Mouse (Mus musculus) heart, embryonic 14.5 days (tissue): ENCODE measurements around the gene Prox1. TPM values are rescaled to one million over a fixed set of nuclear protein-coding genes. Genes with fewer than 3 reads are reported as not detected.

Experiments used
- ATAC-seq: fragments of 200-750 bp; cut with Nextera tagmentation; 2 replicates; pipeline ENCODE4 v1.8.0; 2017; ENCODE audit warnings: low read depth, moderate TSS enrichment; ENCODE audit not compliant: insufficient number of reproducible peaks, insufficient read depth, low FRiP score
- H3K27ac ChIP-seq, 2 experiments: fragments of 200-500 bp in 1 of 2; fragments of 300-500 bp in 1 of 2; sonication (generic) in 1 of 2; replicated peaks in 1 of 2; 2 replicates each; pipeline ENCODE4 v1.5.1; 2012 to 2014; ENCODE audit warnings: low read depth in 2 of 2, low read length in 2 of 2, control low read depth in 1 of 2, mild to moderate bottlenecking in 1 of 2, mixed read lengths in 1 of 2; ENCODE audit not compliant: control insufficient read depth in 1 of 2, insufficient read depth in 1 of 2
- H3K27me3 ChIP-seq: fragments of 300-500 bp; sonication (generic); 2 replicates; pipeline ENCODE4 v1.6.1; 2014; ENCODE audit warnings: mild to moderate bottlenecking, low read length, control low read depth; ENCODE audit not compliant: control insufficient read depth, insufficient read depth
- H3K36me3 ChIP-seq: fragments of 300-500 bp; sonication (generic); 2 replicates; pipeline ENCODE4 v1.6.1; 2014; ENCODE audit warnings: mild to moderate bottlenecking, control low read depth, low read length, mixed read lengths; ENCODE audit not compliant: control insufficient read depth, insufficient read depth
- H3K4me1 ChIP-seq, 2 experiments: fragments of 200-500 bp in 1 of 2; fragments of 300-500 bp in 1 of 2; sonication (generic) in 1 of 2; 2 replicates each; pipeline ENCODE4 v1.6.1; 2012 to 2014; ENCODE audit warnings: low read length in 2 of 2, control low read depth in 1 of 2, mixed read lengths in 1 of 2; ENCODE audit not compliant: control insufficient read depth in 2 of 2, insufficient read depth in 2 of 2
- H3K4me2 ChIP-seq: fragments of 300-500 bp; sonication (generic); 2 replicates; pipeline ENCODE4 v1.6.1; 2014; ENCODE audit warnings: mild to moderate bottlenecking, low read length
- H3K4me3 ChIP-seq, 2 experiments: fragments of 200-500 bp in 1 of 2; fragments of 300-500 bp in 1 of 2; sonication (generic) in 1 of 2; 2 replicates each; pipeline ENCODE4 v1.5.1; 2012 to 2014; ENCODE audit warnings: low read length in 2 of 2, mild to moderate bottlenecking in 2 of 2, control low read depth in 1 of 2, low read depth in 1 of 2, moderate library complexity in 1 of 2; ENCODE audit not compliant: control insufficient read depth in 1 of 2, insufficient read depth in 1 of 2
- H3K9ac ChIP-seq: fragments of 300-500 bp; sonication (generic); 2 replicates; pipeline ENCODE4 v1.6.1; 2014; ENCODE audit warnings: mild to moderate bottlenecking, low read length
- H3K9me3 ChIP-seq: fragments of 300-500 bp; sonication (generic); 2 replicates; pipeline ENCODE4 v1.6.1; 2016; ENCODE audit warnings: low read length, control low read depth; ENCODE audit not compliant: control insufficient read depth
- WGBS: fragments of 180-500 bp; shearing (Covaris S2); extraction: QIAGEN DNeasy Blood & Tissue Kit; methylation state at CpG from one replicate; pipeline ENCODE4 v1.1.7; 2014; 5-methylcytosine and 5-hydroxymethylcytosine counted together
- polyA plus RNA-seq: library from polyadenylated mRNA; unstranded; fragments of >200 nt; fragmentation: Nextera tagmentation; extraction: Ambion mirVana; gene quantifications from 2 replicates; pipeline ENCODE4 v1.2.1, GENCODE M21; 2014

Prox1 gene
- polyA plus RNA-seq, 1 experiment from 2014 or later: 21.0 TPM

DNA sequence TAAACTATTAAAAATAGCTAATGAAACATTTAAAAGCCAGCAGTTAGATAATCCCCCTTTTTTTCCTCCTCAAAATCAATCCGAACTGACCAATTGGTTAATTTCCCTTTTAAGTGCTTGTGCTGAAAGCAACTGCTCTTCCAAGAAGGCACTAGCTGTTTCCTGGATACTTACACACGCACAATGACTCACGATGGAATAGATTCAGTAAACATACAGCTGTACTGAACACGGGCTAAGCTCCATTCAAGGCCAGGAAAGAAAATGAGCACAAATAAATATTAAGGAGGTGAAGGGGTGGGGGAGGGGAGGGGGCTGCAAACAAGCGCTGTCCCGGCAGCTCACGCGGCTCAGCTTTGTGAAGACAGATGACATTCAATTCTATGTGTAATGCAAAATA is 14.8 kb downstream of the Prox1 start:
- WGBS: 52% methylated on average over 8 of the region's 8 CpGs
- no peak for ATAC-seq
- H3K27ac ChIP-seq: no peak overlapping the region
- H3K9me3 ChIP-seq: no peaks in the 10 kb centered on the region
- no peaks in the 10 kb centered on the region for H3K27me3 ChIP-seq
- no peak overlapping the region for H3K9ac ChIP-seq
- H3K4me2 ChIP-seq: no peak overlapping the region
- H3K4me3 ChIP-seq: no peak overlapping the region
- H3K4me1 ChIP-seq: no peaks in the 10 kb centered on the region
- H3K36me3 ChIP-seq: peaks cover 58% of the 10 kb centered on the region

DNA sequence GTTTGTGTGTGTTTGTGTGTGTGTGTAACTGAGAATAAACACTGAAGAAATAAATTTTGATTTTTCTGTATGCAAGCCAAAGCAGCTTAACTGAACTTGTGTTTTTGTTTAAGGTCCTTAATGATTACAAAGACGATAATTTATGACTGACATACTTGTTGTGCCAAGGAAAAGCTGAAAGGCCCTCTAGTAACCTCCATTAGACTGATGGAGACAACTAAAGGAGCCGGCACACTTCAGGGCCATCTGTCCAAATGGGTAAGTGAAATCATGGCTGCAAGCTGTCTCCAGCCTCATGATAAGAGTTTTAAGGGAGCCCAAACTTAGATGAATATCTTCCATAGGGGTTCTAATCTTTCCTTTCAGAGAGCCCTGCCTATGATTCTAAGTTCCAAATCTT is 15.5 kb downstream of the Prox1 start:
- 59% methylated on average over 2 of the region's 2 CpGs for WGBS

GRCm38 (mm10) chr1:190154292-190154691 is 16.2 kb downstream of the Prox1 start:
- Histone ChIP-seq H3K4me2 (no peak overlapping the region), H3K27me3 (no peaks in the 10 kb centered on the region), H3K27ac (no peak overlapping the region), H3K36me3 (peaks cover 49% of the 10 kb centered on the region), H3K9ac (no peak overlapping the region), H3K4me3 (no peak overlapping the region), H3K9me3 (no peaks in the 10 kb centered on the region), H3K4me1 (peaks cover 3 to 7% of the 10 kb centered on the region in 2 experiments)
- 32% methylated on average over 7 of the region's 7 CpGs for WGBS
- ATAC-seq: no peak

More for the DNA sequence above, 15.5 kb downstream of the Prox1 start:
- no peaks in the 10 kb centered on the region for H3K4me1 ChIP-seq
- no peak for ATAC-seq
- H3K9me3 ChIP-seq: no peaks in the 10 kb centered on the region
- peaks cover 56% of the 10 kb centered on the region for H3K36me3 ChIP-seq
- no peak overlapping the region for H3K4me3 ChIP-seq
- H3K27ac ChIP-seq: no peak overlapping the region
- no peak overlapping the region for H3K9ac ChIP-seq
- no peaks in the 10 kb centered on the region for H3K27me3 ChIP-seq
- no peak overlapping the region for H3K4me2 ChIP-seq

GRCm38 (mm10) chr1:190152603-190153002 is 17.9 kb downstream of the Prox1 start:
- H3K9ac ChIP-seq: no peak overlapping the region
- H3K4me2 ChIP-seq: no peak overlapping the region
- WGBS: 96% methylated on average over 6 of the region's 6 CpGs
- H3K4me3 ChIP-seq: no peak overlapping the region
- H3K36me3 ChIP-seq: peaks cover 35% of the 10 kb centered on the region
- H3K4me1 ChIP-seq: peaks cover 12 to 18% of the 10 kb centered on the region in 2 experiments
- no peaks in the 10 kb centered on the region for H3K27me3 ChIP-seq
- ATAC-seq: no peak
- H3K9me3 ChIP-seq: no peaks in the 10 kb centered on the region
- no peak overlapping the region for H3K27ac ChIP-seq

DNA sequence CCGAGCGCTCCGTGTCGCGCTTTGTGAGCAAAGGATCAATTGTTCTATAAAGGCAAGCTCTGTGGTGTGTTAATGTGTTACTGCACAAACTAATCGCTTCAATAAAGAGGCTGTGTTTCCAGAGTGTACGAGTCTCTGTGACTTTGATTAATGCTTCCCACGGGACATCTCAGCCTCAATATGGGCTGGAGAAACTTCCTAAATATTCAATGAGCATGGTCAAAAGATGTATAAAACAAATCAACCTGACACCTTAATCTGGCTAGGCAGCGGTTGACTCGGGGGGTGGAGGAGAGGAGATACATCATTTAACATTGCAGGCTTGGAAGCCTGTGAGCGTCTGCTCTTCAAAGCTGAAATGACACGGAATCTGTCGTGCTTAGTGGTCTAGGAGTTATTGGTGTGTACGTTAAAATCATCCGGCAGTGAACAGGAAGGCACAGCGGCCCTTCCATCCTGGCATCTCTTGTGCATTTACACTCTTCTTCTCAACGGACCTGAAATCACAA is 21.2 kb downstream of the Prox1 start:
- ATAC-seq: no peak
- 71% methylated on average over 17 of the region's 17 CpGs for WGBS
- peak overlapping the region; percentile 44; the same call in 1 of the 2 replicates for H3K9ac ChIP-seq
- no peak overlapping the region for H3K4me3 ChIP-seq
- H3K4me2 ChIP-seq: 0 out of 2 replicates have a peak overlapping the region, but pooled peaks have one; percentile 3
- peaks cover 14 to 37% of the 10 kb centered on the region in 2 experiments for H3K4me1 ChIP-seq
- no peaks in the 10 kb centered on the region for H3K9me3 ChIP-seq
- no peaks in the 10 kb centered on the region for H3K27me3 ChIP-seq
- H3K27ac ChIP-seq: peak overlapping the region; percentile 42 to 62
- peaks cover 40% of the 10 kb centered on the region for H3K36me3 ChIP-seq

DNA sequence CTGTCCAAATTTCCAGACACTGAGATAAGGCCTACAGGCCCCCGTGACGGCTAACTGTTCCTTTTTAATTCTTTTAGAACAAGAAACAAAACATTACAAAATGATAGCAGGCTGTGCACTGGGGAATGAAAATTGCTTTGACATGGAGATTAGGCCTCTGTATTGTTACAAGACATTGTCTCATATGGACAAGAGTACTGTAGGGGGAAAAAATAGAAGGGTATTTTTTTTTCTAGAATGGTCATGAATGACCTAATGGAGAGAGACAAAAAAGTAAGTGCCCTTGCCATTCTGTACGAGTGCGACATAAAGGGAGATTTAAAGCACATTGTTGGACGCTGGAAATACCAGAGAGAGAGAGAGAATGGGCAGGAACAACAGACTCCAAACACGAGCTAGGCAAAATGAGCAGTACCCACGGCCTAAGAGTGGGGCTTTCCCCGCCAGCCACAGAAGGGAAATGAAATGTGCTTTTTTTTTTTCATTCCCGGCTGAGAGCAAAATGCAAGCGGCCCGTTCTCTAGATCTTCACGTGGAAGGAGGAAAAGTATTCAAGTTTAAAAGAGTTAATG is 21.8 kb downstream of the Prox1 start:
- 0 out of 2 replicates have a peak overlapping the region, but pooled peaks have one; percentile 3 for H3K4me2 ChIP-seq
- H3K4me3 ChIP-seq: no peak overlapping the region
- no peak for ATAC-seq
- H3K36me3 ChIP-seq: peaks cover 44% of the 10 kb centered on the region
- H3K27ac ChIP-seq: peak overlapping the region; percentile 42 to 62
- H3K9ac ChIP-seq: peak overlapping the region; percentile 44
- peaks cover 14 to 42% of the 10 kb centered on the region in 2 experiments for H3K4me1 ChIP-seq
- no peaks in the 10 kb centered on the region for H3K27me3 ChIP-seq
- 28% methylated on average over 12 of the region's 12 CpGs for WGBS
- no peaks in the 10 kb centered on the region for H3K9me3 ChIP-seq

GRCm38 (mm10) chr1:190147816-190148215 is 22.7 kb downstream of the Prox1 start:
- no peak overlapping the region for H3K4me2 ChIP-seq
- H3K4me3 ChIP-seq: no peak overlapping the region
- peak overlapping the region; percentile 26 to 62; a peak in 3 of 4 replicates for H3K27ac ChIP-seq
- peaks cover 41% of the 10 kb centered on the region for H3K36me3 ChIP-seq
- WGBS: 70% methylated on average over 6 of the region's 6 CpGs
- ATAC-seq: no peak
- no peaks in the 10 kb centered on the region for H3K27me3 ChIP-seq
- H3K9ac ChIP-seq: no peak overlapping the region
- peaks cover 18 to 50% of the 10 kb centered on the region in 2 experiments for H3K4me1 ChIP-seq
- no peaks in the 10 kb centered on the region for H3K9me3 ChIP-seq

- Histone ChIP-seq H3K4me1 (peaks cover 22 to 65% of the 10 kb centered on the region in 2 experiments), H3K4me3 (no peak overlapping the region), H3K9ac (no peak overlapping the region), H3K27me3 (no peaks in the 10 kb centered on the region), H3K27ac (peak overlapping the region; percentile 84 to 94), H3K36me3 (peaks cover 55% of the 10 kb centered on the region), H3K4me2 (peak overlapping the region; percentile 19; the same call in 1 of the 2 replicates), H3K9me3 (no peaks in the 10 kb centered on the region)
- no peak; the same call in 1 of the 2 replicates for ATAC-seq
These were observed 26.1 kb downstream of the Prox1 start for GRCm38 (mm10) chr1:190144416-190144815.
